Mouse (Mus musculus) testis, adult 10 weeks (tissue): ENCODE results near the gene Gm17067. TPM values are rescaled to one million over a fixed set of nuclear protein-coding genes. Genes with fewer than 3 reads are reported as not detected.

Source experiments
- polyA plus RNA-seq: library from polyadenylated mRNA; stranded (reverse); fragments of 350-450 nt; fragmentation: Illumina TruSeq; extraction: RNeasy Lipid Tissue Mini Kit (QIAGEN cat#74804); gene quantifications from one replicate; pipeline ENCODE4 v1.2.3, GENCODE M21; 2014; ENCODE audit warnings: low read depth, low replicate concordance

Gm17067 gene
- 27.1 TPM for polyA plus RNA-seq

DNA sequence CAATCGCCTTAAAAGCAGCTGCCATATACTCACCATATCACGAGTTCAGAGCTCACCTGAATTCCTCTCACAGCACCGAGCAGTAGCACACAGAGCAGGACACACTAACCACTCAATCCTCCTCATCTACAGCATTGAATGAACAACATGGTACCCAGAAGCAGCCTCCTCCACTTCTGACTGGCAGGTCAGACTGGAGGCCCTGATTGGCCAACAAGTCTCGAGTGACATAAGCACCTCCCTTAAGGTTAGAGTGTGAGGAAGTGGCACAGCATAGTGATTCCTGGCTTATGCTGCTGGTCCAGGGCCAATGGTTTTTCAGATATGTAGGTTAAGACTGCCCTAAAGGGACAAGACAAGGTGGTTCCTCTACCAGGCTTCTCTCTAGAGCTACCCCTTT is at the start of gene Gm17067:
Gene Gm17067, minus strand, starts transcription at position 101 of the 400 bp plus-strand sequence.

DNA sequence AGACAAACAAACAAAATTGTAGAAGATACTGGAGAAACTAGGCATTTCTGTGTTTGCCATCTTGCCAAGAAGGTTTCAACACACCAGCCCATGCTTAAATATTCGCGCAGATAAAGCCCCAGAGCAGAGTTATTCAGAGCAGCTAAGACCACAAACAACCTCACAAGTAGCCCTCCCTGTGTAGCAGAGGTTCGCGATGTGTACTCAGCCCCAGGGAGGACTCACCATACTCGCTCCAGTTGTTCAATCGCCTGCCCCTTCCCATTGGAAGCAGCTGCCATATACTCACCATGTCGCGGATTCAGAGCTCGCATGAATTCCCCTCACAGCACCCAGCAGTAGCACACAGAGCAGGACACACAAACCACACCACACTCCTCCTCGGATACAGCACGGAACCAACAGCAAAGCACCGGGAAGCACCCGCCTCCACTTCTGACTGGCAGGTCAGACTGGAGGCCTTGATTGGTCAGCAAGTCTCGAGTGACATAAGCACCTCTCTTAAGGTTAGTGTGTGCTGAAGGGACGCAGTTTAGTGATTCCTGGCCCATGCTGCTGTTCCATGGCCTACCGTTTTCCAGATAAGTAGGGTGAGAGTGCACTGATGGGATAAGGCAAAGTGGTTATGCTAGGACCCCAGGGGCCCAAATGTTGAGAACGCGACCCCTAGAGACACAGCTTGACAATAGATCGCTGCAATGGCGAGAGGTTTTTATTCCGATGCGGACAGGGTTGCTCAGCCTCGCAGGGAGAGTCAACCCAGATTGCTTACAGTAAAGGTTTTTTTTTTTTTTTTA is 34.3 kb downstream of the Gm17067 start, which contains the start of gene Zfp975:
Gene Zfp975, minus strand, starts transcription at position 381 of the 797 bp plus-strand sequence.

Other genes with a start within 250 kb of the Gm17067 start
- gene Zfp141, start 221.3 kb downstream of the Gm17067 start, polyA plus RNA-seq, result 19.4 TPM
- not detected for gene Gm21028, start 148.4 kb downstream of the Gm17067 start, polyA plus RNA-seq
- 13.2 TPM for gene Zfp977, start 134.5 kb downstream of the Gm17067 start, polyA plus RNA-seq
- gene Zfp976, start 84.4 kb downstream of the Gm17067 start, polyA plus RNA-seq, result 11.3 TPM
- gene Zfp975, start 34.3 kb downstream of the Gm17067 start, polyA plus RNA-seq, result 10.8 TPM
- gene Vmn2r62, start 66.5 kb upstream of the Gm17067 start, polyA plus RNA-seq, result not detected
- 2.6 TPM for gene Gm2381, start 140.2 kb upstream of the Gm17067 start, polyA plus RNA-seq
- gene Vmn2r63, start 206.8 kb upstream of the Gm17067 start, polyA plus RNA-seq, result not detected